Mouse (Mus musculus) ovary, adult 18-20 months (tissue): ENCODE measurements around the gene Hibch.
A peak's percentile ranks its signal among the peaks of the same experiment; 100 is the strongest.
"Not testable (repeated sequence)": the region's sequence is repeated elsewhere in the genome, so short reads cannot be mapped to it uniquely, and the experiment has no call there.

Experiments used
- DNase-seq: peaks from one replicate; pipeline ENCODE4 v3.0.0; 2022; ENCODE audit warnings: low spot score, mixed read lengths

Hibch gene

DNA sequence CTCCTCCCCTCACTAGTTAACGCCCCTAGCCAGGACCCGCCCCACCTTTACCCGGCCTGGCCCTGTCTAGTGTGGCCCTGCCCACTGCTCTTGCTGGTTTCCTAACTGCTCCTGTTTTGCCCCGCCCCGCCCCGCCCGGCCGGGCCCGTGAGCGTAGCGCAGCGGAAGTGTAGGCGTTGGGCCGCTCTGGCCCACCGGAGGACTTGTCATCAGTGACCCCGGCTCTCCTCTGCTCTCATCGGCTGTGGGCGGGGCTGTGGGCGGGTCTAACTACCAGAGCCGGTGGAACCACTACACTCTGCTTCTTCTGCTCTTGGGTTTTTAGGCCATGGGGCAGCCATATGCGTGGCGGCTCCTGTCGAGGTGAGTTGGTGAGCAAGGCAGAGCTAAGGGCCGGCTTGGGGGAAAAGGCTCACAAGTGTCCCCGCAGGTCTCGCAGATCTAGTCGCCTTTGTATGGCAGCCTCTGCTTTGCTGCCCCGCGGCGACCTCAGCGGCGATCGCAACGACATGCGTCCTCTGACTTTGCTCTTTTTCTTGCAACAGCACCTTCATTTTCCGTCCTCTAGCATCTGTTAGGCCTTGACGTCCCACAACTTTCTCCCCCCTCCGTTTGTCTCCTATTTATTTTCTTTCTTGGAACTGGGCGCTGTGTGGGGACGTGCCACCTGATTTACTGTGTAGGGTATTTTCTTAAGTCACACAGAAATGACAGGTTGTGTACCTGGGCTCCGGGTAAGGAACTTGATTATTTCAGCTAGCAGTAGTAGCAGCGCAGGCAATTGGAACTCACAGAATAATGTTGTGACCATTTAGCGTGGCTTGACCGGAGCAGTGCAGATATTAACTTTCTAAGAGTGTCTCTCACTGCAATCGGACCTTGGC is at the start of gene Hibch:
Gene Hibch, plus strand, starts transcription at position 148 of the 884 bp plus-strand sequence.
- peak; percentile 99 for DNase-seq

DNA sequence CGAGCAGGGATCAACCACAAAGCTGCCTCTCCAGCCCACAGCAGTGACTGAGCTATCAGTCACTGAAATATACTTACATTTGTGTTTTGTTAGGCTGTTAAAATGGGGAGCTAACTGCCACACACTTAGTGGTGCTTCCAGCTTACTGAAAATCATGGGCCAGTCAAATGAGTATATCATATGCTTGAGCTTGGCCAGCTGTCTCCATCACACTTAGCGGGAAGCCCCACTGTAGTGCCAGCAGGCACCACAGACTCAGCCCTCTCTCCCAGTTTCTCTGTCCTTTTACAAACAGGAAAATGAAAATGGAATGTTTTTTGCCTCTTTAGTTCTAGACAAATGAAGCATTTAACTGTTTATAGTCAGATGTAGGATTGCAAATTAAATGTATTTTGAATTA is 48.8 kb upstream of the Hibch start:
- no peak for DNase-seq

DNA sequence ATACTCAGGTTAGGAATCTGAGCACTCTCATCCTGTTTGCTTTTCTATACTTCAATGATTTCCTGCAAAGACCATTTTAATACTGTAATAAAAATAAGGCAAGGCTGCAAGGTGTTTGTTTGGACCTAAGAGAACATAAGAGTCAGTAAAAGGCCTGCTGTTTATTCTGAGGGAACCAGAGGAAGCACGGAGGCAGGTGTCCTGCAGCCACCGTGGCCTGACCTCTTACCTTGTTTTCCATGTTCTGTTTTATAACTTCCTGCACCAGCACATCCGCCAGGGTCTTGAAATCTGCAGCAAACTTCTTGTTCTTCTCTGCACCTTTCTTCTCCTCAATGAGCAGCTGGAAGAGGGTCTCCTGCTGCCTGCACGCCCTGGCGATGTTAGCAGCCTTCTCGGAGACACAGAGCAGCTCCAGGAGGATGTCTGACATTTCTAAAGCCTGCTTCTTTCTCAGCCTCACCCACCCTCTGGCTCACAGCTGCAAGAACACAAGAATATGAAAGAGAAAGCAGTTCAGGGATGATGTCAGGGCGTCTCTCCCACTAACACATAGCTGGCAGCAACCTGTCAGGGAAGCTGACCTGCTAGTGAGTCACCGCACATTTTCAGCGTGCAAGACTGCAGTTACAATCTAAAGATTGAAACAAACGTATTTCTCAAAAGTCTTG is 45.5 kb upstream of the Hibch start:
- peak; percentile 8 for DNase-seq

DNA sequence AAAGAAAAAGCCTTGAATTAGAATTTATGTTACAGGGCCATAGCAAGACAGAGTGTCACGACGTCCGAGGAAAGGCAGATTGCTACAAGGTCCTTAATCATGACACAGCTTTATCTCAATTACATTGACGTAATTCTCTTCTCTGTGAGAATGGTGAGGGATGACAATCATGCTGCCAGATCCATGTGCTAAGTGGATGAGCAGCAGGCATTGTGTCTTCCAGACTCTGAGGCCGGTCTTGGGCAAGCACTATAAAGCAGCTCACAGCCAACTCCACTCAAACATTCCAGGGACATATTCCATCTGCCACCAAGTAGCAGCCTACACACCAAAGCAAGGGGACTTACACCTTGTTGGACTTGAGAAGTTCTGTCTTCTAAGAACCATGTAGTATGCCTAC is 45.0 kb upstream of the Hibch start:
- no peak for DNase-seq

DNA sequence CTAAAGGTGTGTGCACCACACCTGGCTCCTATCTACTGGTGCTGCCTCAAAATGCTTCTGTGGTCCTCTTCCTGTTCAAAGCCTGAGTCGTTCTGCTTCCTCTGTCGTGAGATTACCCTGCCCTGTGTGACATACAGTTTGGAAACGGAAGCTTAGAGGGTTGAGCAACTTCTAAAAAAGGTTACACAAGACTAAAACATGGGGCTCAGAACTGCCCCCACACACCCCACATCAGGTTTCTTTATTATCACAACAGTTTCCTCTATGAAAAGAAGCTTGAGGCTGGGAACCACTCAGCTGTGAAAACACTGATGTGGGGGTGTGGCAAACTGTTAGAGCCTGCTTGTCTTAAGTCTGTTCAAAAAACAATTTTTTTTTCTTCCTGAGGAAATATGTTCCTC is 44.4 kb upstream of the Hibch start:
- no peak for DNase-seq

DNA sequence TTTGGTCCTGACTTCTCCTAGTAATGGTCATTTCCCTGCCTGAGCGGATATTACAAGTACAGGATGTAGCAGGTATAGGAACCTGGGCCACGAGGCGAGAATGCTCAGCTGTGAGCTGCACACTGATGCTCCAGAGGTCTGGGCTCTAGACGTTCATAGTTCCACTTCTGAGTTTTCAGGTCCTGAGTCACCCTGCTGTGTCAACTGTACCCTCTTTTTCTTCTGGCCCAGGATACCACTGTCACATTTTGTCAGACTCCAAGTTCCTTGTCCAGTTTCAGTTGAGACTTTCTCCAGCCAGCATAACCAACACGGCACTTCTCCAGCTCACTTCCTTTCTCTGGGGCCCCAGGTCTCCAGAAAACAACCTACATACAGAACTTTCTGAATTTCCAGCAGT is 43.1 kb upstream of the Hibch start:
- no peak for DNase-seq

DNA sequence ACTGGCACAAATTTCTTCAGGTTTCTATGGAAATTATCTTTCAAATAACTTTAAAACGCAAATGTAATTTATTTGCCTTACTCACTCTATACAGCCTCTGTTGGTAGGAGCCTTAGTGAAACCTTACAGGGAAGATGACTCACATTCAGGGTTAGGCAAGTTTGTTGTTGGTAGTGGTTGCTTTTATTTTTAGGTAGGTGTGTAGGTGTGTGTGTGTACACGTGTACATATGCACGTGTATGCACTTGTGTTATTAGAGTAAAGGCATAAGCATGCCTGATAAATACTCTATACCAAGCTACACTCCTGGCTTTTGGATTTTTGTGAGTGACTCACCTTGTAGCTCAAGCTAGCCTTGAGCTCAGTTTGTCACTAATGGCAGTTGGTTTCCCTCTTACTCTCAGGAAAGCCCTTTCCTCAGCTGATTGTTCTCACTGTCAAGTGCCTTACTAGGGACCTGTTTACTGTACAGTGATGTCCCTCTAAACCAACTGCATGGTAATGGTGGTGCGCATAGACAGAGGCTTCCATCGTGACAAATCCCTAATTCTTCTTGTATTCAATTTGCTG is 42.2 kb upstream of the Hibch start:
- no peak for DNase-seq

DNA sequence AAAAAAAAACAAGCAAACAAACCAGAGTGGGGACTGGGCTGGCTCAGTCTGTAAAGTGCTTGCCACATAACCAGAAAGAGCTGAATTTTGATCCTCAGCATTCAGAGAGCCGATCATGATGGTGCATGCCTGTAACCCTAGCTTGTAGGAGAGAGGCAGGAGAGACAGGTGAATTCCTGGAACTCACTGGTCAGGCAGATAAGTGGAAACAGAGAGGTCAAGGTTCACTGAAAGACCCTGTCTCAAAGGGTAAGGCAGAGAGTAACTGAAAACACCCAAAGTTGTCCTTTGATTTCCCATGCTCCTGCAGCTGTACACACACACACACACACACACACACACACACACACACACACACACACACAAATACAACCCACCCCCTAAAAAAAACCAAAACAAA is 39.7 kb upstream of the Hibch start:
- DNase-seq = no peak

DNA sequence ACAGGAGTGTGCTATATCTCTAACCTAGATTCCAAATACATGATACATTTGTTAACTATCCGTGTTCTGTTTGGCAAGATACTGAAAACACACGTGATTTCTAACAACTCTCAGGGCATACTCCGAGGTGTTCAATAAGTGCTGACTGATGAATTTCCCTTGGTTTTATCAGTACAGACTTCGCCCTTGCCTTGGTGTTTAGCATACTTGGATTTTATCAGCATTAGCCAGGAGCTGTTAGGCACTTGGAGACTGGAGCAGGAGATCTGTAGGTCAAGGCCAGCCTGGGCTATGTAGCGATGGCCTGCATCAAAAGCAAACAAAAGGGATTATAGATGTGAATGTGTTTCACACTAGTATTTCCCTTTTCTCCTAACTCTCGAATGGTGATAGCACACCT is 36.3 kb upstream of the Hibch start:
- no peak for DNase-seq

DNA sequence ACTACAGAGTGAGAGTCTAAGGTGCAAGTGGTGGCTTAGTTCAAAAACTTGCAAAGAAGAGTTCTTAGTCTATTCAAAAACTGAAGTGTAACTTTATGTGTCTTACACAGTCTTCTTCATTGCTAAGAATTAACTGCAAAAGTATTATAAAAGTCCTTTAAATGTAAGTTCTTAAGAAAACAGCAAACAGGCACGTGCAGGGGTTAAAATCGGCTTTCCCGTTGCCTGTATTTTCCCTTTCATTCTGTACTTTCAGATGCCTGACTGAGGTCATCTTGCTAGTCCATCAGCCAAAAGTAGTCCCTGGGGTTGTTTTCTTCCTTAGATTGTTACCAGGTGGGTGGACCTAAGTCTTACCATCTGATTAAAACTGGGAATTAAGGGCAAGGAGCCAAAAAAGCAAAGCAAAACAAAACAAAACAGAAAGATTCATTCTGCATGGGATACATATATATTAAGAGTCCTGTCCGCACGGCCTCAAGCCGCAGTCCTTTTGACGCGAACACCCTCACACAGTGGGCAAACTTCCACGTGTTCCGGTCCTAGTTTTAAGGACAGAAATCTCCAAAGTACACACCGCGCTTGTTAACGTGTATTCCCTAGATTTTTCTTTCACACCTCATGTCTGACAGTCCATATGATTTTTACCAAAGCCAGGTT is 28.4 kb upstream of the Hibch start:
- no peak for DNase-seq

DNA sequence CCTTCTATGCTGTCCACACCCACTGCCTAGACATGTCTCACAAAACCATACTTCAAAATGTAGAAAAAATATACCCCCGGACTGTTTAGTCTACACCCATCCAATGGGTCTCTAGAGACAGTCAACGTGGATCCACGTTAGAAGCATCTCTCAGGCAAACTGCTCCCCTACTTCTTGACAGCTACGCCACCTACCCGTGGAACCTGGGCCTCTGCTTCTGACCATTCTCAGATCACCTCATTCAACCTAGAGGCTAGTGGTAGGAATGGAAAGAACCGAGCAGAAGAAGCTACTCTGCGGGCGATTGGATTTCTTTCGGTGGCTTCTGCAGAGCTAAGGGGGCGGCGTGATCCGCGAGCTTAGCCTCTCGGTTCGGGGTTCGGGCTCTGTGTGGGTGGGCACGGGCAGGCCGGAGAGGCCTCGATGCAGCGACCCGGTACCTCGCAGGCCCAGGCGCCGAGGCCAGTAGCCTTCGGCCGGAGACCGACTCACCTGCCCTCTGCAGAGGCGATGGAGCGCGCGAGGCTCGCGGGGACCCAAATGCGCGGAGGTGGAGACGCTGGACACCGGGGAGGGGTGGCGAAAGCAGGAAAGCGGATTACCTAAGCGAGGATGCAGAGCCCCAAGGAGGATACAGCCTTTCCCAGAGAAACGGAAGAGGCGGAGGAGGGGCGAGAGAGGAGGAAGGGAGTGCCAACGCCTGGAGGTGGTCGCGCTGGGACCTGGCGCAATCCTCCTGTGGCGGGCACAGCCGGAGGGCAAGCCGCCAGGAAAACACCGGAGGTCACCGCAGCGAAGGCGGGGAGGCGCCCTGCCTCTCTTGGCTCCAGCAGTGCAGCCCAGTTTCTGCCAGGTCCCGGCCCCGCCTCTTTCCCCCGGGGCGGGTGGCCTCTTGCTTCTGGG is 27.6 kb upstream of the Hibch start, which contains the start of gene Inpp1:
Gene Inpp1, minus strand, starts transcription at position 779 of the 903 bp plus-strand sequence.
- DNase-seq = peak; percentile 74

DNA sequence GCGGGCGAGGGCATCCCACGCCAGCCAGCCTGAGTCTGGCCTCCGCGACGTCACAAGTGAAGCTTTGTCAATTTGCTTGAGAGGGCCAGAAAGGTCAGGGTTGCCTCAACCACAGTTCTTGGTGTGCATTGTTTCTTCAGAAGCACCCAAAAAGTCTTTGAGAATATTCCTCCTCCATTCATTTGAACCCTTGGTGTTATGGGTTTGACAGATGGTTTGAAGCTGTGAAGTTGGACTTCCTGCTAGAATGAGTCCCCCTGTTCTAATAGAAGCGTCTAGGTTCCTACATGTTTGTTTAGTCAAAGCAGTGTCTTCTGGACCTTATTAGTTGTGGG is 26.9 kb upstream of the Hibch start:
- no peak for DNase-seq

DNA sequence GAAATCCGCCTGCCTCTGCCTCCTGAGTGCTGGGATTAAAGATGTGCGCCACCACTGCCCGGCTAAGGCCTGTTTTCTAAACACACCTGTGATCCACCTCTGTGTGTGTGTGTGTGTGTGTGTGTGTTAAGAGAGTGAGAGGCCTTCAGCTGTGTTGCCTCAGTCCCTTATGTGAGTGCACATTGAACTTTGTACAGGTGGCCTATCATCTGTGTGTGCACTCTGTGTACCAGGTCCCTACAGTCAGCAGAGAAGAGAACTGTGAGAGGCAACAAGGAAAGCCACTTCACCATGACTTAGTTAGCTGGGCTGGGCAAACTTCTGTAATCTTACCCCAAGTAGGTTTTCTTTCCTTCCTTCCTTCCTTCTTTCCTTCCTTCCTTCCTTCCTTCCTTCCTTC is 5.6 kb upstream of the Hibch start:
- DNase-seq = no peak

DNA sequence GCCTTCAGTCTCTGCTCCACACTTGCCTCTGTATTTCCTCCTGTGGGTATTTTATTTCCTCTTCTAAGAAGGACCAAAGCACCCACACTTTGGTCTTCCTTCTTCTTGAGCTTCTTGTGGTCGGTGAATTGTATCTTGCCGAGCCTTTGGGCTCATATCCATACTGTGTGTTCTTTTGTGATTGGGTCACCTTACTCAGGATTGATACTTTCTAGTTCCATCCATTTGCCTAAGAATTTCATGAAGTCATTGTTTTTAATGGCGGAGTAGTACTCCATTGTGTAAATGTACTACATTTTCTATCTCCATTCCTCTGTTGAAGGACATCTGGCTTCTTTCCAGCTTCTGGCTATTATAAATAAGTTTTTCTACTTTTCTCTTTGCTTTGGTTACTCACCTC is 375 bp upstream of the Hibch start:
- no peak for DNase-seq

DNA sequence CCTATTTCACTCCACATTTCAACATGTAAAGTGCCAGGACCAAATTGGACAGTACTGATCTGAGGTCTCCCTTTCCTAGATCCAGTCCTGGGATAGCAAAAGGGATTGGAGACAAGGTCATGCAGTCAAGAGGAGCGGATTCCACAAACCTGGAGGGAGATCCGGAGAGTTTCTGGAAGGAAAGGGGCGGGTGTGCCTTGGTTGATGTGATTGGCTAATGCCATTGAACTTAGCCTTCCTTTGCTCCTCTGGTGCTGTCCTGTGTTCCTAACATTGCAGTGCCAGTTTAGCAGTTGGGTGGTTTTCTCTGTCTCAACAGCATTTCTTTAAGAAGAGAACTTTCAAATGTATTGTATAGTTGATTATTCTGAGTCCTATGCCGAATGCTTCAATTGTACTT is 1.8 kb downstream of the Hibch start:
- no peak for DNase-seq

DNA sequence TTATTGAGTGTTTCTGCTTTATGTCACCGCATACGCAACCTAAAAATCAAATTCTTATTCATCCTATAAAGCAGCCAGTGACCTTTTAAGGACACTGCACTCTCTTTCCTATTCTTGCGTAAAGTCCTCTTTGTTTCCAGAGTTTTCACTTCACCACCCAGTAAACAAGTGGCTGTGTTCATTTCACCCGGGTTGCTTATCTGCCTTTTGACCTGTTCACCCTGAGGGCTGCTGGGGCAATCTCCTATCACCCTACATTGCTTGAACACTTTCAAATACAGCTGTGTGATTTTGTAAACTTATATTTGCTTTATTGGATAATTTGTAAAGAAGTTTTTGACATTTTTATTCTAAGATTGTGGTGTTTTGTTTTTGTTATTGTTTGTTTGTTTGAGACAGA is 4.7 kb downstream of the Hibch start:
- no peak for DNase-seq

DNA sequence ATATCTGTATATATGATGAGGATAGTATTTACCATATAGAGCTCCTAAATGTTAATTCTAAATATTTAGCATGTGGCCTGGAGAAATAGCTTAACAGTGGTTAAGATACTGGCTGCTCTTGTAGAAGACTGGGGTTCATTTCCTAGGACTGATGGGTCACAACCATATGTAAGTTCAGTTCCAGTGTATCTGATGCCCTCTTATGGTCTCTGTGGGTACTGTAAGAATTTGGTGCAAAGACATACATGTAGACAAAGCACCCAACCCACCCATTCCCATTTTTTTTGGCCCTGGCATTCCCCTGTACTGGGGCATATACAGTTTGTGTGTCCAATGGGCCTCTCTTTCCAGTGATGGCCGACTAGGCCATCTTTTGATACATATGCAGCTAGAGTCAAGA is 9.3 kb downstream of the Hibch start:
- not testable (repeated sequence) for DNase-seq

DNA sequence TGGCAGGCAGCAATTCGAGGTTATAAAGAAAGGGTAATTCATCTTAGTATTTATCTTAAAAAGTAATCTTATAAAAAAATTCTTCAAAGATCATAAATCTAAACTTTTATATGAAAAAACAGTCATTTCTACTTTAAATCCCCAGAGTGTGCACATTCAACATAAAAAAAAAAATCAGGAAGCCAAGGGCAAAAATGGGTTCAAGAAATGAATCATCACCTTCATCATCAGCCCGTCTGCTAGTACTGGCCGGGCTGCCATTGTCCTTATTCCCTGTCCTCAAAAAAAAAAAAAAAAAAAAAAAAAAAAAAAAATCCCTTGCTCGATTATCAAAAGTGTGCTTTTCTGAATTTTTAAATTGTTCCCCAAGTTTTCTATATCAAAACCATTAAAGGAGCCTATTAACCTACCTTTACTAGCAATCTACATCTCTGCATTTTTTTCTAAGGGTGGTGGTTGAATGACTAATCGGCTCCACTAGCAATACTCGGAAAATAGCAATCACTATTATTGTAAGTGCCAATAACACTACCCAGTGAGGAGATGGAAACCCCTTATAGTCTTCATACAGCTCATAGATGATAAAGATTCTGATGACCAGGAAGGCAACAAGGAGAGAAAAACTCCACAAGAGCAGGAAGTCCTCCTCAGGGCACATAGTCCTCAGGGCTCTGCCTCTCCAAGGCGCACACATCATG is 11.3 kb downstream of the Hibch start:
- DNase-seq = no peak

DNA sequence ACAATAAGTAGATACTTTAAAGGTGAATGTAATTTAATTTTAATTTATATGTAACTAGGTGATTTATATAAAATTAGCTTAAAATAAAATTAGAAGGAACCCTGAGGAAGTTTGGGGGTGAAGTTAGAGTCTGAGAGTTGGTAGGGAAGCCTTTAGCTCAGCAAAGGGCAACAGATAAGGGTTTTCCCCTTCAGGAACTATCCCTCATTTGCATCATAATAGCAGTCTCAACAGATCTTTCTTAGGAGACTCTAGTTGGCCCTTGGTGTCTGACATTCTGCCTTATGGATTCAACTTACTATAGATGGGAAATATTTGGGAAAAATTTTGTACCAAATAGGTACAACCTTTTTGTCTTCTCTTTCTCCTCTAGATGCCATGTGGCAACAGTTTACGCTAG is 19.5 kb downstream of the Hibch start:
- DNase-seq = no peak

DNA sequence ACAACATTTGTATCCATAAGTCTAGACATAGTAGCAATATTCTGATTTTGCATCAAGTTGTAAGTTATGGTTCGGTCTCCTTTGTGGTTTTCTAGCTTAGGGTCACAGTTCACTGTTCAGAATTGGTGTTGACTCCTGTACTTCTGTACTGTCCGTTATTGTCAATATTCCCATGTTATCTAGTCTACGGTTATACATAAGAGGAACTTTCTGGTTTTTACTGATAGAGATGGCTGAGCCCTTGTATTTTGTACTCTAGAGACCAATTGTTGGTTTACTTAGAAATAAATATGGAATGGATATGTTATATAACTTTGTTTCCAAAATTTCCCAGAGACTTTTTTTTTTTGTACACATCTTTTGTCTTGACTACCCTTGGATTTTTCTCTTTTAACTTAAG is 21.3 kb downstream of the Hibch start:
- no peak for DNase-seq

DNA sequence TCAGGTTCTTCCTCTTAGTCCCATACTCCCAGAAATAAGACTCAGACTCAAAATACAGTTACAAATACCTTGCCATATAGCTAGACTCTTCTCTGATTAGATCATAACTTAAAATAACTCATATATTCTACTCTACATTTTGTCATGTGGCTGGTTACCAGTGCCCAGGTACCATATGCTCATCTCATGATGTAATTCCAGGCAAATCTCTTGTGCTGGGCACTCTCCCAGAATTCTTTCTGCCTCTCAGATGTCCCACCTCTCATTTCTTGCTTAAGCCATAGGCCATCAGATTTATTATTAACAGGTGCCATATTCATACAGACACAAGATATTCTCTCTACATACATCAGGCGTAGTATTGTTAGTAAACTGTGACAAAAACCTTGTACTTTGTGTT is 23.1 kb downstream of the Hibch start:
- DNase-seq = no peak
